ENCODE assay signal across 10 mouse cellular contexts in genomic region chr11:76893570-76893969, GRCm38 (mm10). TPM values are rescaled to one million over a fixed set of nuclear protein-coding genes. Genes with fewer than 3 reads are reported as not detected.
A peak's percentile ranks its signal among the peaks of the same experiment; 100 is the strongest.
DNase-seq lines count a peak whose midpoint lies in the region; ATAC-seq and TF ChIP-seq lines count a peak whose summit lies in the region.
"Had no signal": no experiment of that assay in that cellular context is flagged by ENCODE, and none has a peak within 500 bp of the region (broad histone marks: within the 10 kb centered on the region; RNA-seq: fewer than 3 reads in every experiment).

No protein-coding gene starts in this region.

- H3K4me3 ChIP-seq in limb, embryonic 13.5 days, result no peak overlapping the region
- H3K4me3 ChIP-seq in stomach, embryonic 16.5 days (replicated peaks; ENCODE audit: low read length), result no peak overlapping the region
- no peak overlapping the region for H3K4me3 ChIP-seq in left cerebral cortex, adult 2 months

- H3K27me3 ChIP-seq in limb, embryonic 13.5 days, result no peaks in the 10 kb centered on the region
- H3K27me3 ChIP-seq in stomach, embryonic 16.5 days (ENCODE audit: control insufficient read depth, insufficient read depth, low read length), result no peaks in the 10 kb centered on the region

- intact Hi-C loops in heart, postnatal 10 days (cut with DNase I), result no loop called here
- intact Hi-C loops in left cerebral cortex, adult 2 months (cut with DNase I), result loop anchor here (5.0 to 10.0 kb wide), 2 partner anchors 81 to 219 kb away; partner anchors contain the start of genes Bhlha9 and Trarg1

- 0 out of 2 replicates have a peak overlapping the region, but pooled peaks have one; percentile 13 for H3K9ac ChIP-seq in limb, embryonic 13.5 days
- H3K9ac ChIP-seq in stomach, embryonic 16.5 days (ENCODE audit: low read length), result no peak overlapping the region; the same call in 1 of the 2 replicates
- H3K9ac ChIP-seq: liver, embryonic 14.5 days had no signal

- ATAC-seq in limb, embryonic 13.5 days (ENCODE audit: low FRiP score, low read depth), result no peak
- ATAC-seq in stomach, embryonic 16.5 days (ENCODE audit: insufficient read depth, low FRiP score), result peak; percentile 38; the same call in 1 of the 2 replicates
- no peak for ATAC-seq in frontal cortex, adult (ENCODE audit: low TSS enrichment)

- no peaks in the 10 kb centered on the region for H3K36me3 ChIP-seq in limb, embryonic 13.5 days
- H3K36me3 ChIP-seq in stomach, embryonic 16.5 days (ENCODE audit: control insufficient read depth, insufficient read depth, low read length), result no peaks in the 10 kb centered on the region

- peak; percentile 23 for DNase-seq in ovary, adult 18-20 months (ENCODE audit: low spot score)
- DNase-seq in ovary, postnatal 14 days (ENCODE audit: low spot score), result no peak
- DNase-seq in heart, postnatal 10 days, result peak; percentile 69 to 74
- DNase-seq in left cerebral cortex, adult 2 months (ENCODE audit: extremely low spot score in 1 of 2, low spot score in 2 of 2), result no peak
- DNase-seq in layer of hippocampus, adult 11-12 months (ENCODE audit: low spot score), result no peak

- H3K9me3 ChIP-seq in limb, embryonic 13.5 days, result no peaks in the 10 kb centered on the region
- H3K9me3 ChIP-seq in stomach, embryonic 16.5 days (replicated peaks; ENCODE audit: control insufficient read depth, low read length), result no peaks in the 10 kb centered on the region

- 0 out of 2 replicates have a peak overlapping the region, but pooled peaks have one; percentile 3 for H3K4me2 ChIP-seq in limb, embryonic 13.5 days (replicated peaks)
- no peak overlapping the region for H3K4me2 ChIP-seq in stomach, embryonic 16.5 days (ENCODE audit: low read depth, low read length)

- peaks cover 16% of the 10 kb centered on the region for H3K4me1 ChIP-seq in limb, embryonic 13.5 days
- peaks cover 32% of the 10 kb centered on the region for H3K4me1 ChIP-seq in stomach, embryonic 16.5 days (ENCODE audit: control insufficient read depth, insufficient read depth, low read length)

- TF ChIP-seq CTCF in left cerebral cortex, adult 2 months (IDR thresholded peaks at IDR 0.05), result no peak

- H3K27ac ChIP-seq in limb, embryonic 13.5 days, result no peak overlapping the region
- H3K27ac ChIP-seq in stomach, embryonic 16.5 days (ENCODE audit: low read length), result peak overlapping the region; percentile 7
- no peak overlapping the region for H3K27ac ChIP-seq in left cerebral cortex, adult 2 months
- H3K27ac ChIP-seq: liver, embryonic 14.5 days had no signal

- 5% methylated on average over 4 of the region's 4 CpGs for WGBS in limb, embryonic 13.5 days
- 1% methylated on average over 4 of the region's 4 CpGs for WGBS in stomach, embryonic 16.5 days

RNA-seq across cellular contexts. Expression of gene Tmigd1, which starts 8.4 kb away (rescaled TPM):
- under 1 TPM; 0.24 to 0.55 TPM for total RNA-seq in heart, postnatal 10 days (2021)
- polyA plus RNA-seq in limb, embryonic 13.5 days (2015; fragmentation: Nextera tagmentation; extraction: Ambion mirVana), result not detected in 2 replicates
- 0.36 and 0.37 TPM in 2 replicates for polyA plus RNA-seq in stomach, embryonic 16.5 days (2015; fragmentation: Nextera tagmentation; extraction: Ambion mirVana)
- total RNA-seq in left cerebral cortex, adult 2 months (2021), result not detected
- polyA plus RNA-seq: embryonic facial prominence, embryonic 11.5 days; liver, embryonic 14.5 days had no signal

RNA-seq across cellular contexts. Expression of gene Blmh, which starts 31.0 kb away (rescaled TPM):
- total RNA-seq in heart, postnatal 10 days (2021), result 10 to 100 TPM; 54.8 to 64.8 TPM
- 185 and 190 TPM in 2 replicates for polyA plus RNA-seq in limb, embryonic 13.5 days (2015; fragmentation: Nextera tagmentation; extraction: Ambion mirVana)
- 124 and 133 TPM in 2 replicates for polyA plus RNA-seq in stomach, embryonic 16.5 days (2015; fragmentation: Nextera tagmentation; extraction: Ambion mirVana)
- 10 to 100 TPM; 52.4 to 58.8 TPM for total RNA-seq in left cerebral cortex, adult 2 months (2021)

RNA-seq across cellular contexts. Expression of gene Cpd, which starts 46.8 kb away (rescaled TPM):
- 10 to 100 TPM; 66.5 to 71.9 TPM for total RNA-seq in heart, postnatal 10 days (2021)
- polyA plus RNA-seq in limb, embryonic 13.5 days (2015; fragmentation: Nextera tagmentation; extraction: Ambion mirVana), result 9.8 and 10.3 TPM in 2 replicates
- 10.2 and 10.5 TPM in 2 replicates for polyA plus RNA-seq in stomach, embryonic 16.5 days (2015; fragmentation: Nextera tagmentation; extraction: Ambion mirVana)
- 10 to 100 TPM; 53.0 to 56.8 TPM for total RNA-seq in left cerebral cortex, adult 2 months (2021)

Comparison
In these comparisons a context has a peak if more than half of its experiments do, and no peak if none do; other contexts are left out.
1. DNase-seq: peak in ovary, adult 18-20 months (single experiment) and heart, postnatal 10 days (2 of 2); none in ovary, postnatal 14 days (single experiment), left cerebral cortex, adult 2 months (0 of 2) and layer of hippocampus, adult 11-12 months (single experiment).